Mouse (Mus musculus): ENCODE measurements at regions not wholly inside any gene's neighbourhood (a gene's known extent, or its start where the extent isn't known, plus 50 kb on each side); places are given as distances from the start of the nearest gene placed in this dataset.

DNA sequence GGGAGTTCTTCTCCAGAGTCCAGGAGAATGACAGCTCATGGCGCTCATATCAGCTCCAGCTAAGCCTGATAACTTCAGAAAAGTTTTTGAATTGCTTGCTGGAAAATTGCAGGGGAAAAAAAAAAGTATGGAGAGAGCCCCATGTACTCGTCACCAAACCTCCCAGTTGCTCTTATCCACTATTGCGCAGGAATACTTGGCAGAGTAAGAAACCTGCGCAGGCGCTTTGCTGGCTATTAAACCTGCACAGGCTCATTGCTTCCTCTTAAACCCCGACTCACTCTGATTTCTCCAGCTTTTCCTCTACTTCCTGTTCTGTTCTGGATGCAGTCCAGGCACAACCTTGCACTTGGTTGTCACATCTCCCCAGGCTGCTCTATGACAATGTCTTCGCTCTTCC, 77.0 kb upstream of the Gm10234 start:
- Histone ChIP-seq H3K4me3 (ENCODE audit: control insufficient read depth, low read depth, low read length) (no peak overlapping the region), H3K27me3 (ENCODE audit: control insufficient read depth, insufficient read depth, low read length) (no peaks in the 10 kb centered on the region), H3K36me3 (ENCODE audit: control insufficient read depth, insufficient read depth, low read length) (no peaks in the 10 kb centered on the region), H3K27ac (ENCODE audit: control insufficient read depth, insufficient read depth, low read depth, low read length) (no peak overlapping the region), H3K4me1 (ENCODE audit: control insufficient read depth, insufficient read depth, low read length) (no peaks in the 10 kb centered on the region)
- no peak for TF ChIP-seq CTCF (IDR thresholded peaks at IDR 0.05; ENCODE audit: control insufficient read depth, insufficient read depth, insufficient replicate concordance, low read depth, low read length)
- TF ChIP-seq POLR2A (IDR thresholded peaks at IDR 0.05; ENCODE audit: control insufficient read depth, low read depth, low read length) = no peak

DNA sequence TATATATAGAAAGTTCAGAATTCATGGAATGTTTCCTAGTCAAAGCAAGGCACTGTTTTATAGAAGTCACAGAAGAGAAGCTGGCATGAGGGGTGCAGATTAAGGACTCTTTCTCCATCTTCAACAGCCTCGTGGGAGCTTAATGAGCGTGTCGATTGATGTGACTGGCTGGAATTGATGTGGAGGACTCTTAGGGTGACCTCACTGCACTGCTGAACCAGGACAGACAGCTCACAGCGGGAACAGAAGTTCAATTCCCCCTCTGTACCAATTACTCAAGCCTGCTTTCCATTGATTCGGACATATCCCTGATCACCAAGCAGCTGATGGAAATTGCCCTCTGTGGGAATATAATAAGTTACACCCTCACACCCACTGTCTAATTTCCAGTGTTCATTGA, 65.6 kb upstream of the Gm10234 start:
- H3K36me3 ChIP-seq (ENCODE audit: control insufficient read depth, insufficient read depth, low read length) = no peaks in the 10 kb centered on the region
- H3K27me3 ChIP-seq (ENCODE audit: control insufficient read depth, insufficient read depth, low read length) = no peaks in the 10 kb centered on the region
- no peak for TF ChIP-seq POLR2A (IDR thresholded peaks at IDR 0.05; ENCODE audit: control insufficient read depth, low read depth, low read length)
- no peak for TF ChIP-seq CTCF (IDR thresholded peaks at IDR 0.05; ENCODE audit: control insufficient read depth, insufficient read depth, insufficient replicate concordance, low read depth, low read length)

DNA sequence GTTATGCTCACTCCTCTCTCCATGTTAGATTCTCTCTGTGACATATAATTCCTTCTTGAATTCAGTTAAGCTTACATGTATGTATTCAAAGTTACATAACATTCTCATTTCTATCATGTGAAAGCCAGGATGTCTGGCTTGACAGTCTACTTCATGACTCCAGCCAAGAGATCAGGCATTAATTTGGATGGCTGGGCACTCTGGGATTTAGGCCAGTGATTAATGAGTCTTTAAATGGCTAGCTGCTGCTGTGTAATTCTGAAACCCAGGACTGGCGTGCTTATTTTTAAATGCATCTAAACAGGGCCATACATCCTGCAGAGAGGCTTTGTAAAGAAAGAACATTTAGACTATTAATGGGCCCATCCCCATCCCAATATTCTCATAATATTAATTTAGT, 60.9 kb upstream of the Gm10234 start:
- no peak overlapping the region for H3K27ac ChIP-seq (ENCODE audit: control insufficient read depth, insufficient read depth, low read depth, low read length)
- no peaks in the 10 kb centered on the region for H3K27me3 ChIP-seq (ENCODE audit: control insufficient read depth, insufficient read depth, low read length)
- TF ChIP-seq CTCF (IDR thresholded peaks at IDR 0.05; ENCODE audit: control insufficient read depth, insufficient read depth, insufficient replicate concordance, low read depth, low read length) (no peak), POLR2A (IDR thresholded peaks at IDR 0.05; ENCODE audit: control insufficient read depth, low read depth, low read length) (no peak)

More for the DNA sequence above, 65.6 kb upstream of the Gm10234 start:
- no peak overlapping the region for H3K27ac ChIP-seq (ENCODE audit: control insufficient read depth, insufficient read depth, low read depth, low read length)
- no peak overlapping the region for H3K4me3 ChIP-seq (ENCODE audit: control insufficient read depth, low read depth, low read length)
- H3K4me1 ChIP-seq (ENCODE audit: control insufficient read depth, insufficient read depth, low read length) = no peaks in the 10 kb centered on the region

DNA sequence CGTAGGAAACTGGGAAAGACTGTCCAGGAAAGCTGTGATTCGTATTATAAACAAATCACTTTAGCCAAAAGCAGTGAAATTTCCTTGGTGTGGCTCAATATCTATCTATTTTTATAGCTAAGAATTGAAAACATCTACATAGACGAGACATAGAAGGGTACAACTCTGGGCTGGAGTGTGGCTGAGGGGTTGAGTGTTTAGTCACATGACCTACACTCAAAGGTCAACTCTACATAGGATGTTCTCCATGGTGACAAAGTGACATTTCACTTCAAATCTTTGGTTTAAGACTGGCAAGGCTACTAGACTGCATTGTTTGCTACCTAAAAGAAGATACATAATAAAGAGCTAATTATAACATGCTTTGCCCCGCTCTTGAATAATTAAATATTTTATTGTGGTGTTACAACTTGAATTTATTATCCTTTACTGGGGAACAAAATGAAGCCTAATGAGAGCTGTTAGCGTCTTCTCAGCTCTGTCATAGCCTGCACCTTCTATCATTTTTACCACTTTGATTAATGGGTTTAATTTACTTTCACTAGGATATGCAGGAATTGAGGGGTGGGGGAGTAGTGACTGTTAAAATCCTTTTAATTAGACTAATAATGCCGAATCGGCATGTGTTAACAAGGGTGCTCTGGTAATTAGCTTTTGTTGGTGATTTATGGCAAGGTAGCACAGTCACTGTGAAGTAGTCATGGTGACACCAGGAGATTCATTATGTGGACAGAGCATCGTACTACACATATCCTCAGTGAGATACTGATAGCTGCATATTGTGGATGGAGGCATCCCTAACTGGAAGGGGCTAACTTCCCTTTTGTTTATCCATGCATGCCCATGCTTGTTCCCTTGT, 57.7 kb upstream of the Gm10234 start:
- H3K27me3 ChIP-seq (ENCODE audit: control insufficient read depth, insufficient read depth, low read length) = no peaks in the 10 kb centered on the region
- TF ChIP-seq CTCF (IDR thresholded peaks at IDR 0.05; ENCODE audit: control insufficient read depth, insufficient read depth, insufficient replicate concordance, low read depth, low read length) = no peak
- TF ChIP-seq POLR2A (IDR thresholded peaks at IDR 0.05; ENCODE audit: control insufficient read depth, low read depth, low read length) = no peak
- H3K27ac ChIP-seq (ENCODE audit: control insufficient read depth, insufficient read depth, low read depth, low read length) = no peak overlapping the region
- H3K4me3 ChIP-seq (ENCODE audit: control insufficient read depth, low read depth, low read length) = no peak overlapping the region
- no peaks in the 10 kb centered on the region for H3K4me1 ChIP-seq (ENCODE audit: control insufficient read depth, insufficient read depth, low read length)
- no peaks in the 10 kb centered on the region for H3K36me3 ChIP-seq (ENCODE audit: control insufficient read depth, insufficient read depth, low read length)

More for the DNA sequence above, 60.9 kb upstream of the Gm10234 start:
- H3K4me1 ChIP-seq (ENCODE audit: control insufficient read depth, insufficient read depth, low read length) = no peaks in the 10 kb centered on the region
- H3K4me3 ChIP-seq (ENCODE audit: control insufficient read depth, low read depth, low read length) = no peak overlapping the region
- H3K36me3 ChIP-seq (ENCODE audit: control insufficient read depth, insufficient read depth, low read length) = no peaks in the 10 kb centered on the region

GRCm38 (mm10) chr6:95269524-95269923, 52.4 kb upstream of the Gm10234 start:
- H3K27me3 ChIP-seq (ENCODE audit: control insufficient read depth, insufficient read depth, low read length) = no peaks in the 10 kb centered on the region
- H3K4me1 ChIP-seq (ENCODE audit: control insufficient read depth, insufficient read depth, low read length) = no peaks in the 10 kb centered on the region
- H3K36me3 ChIP-seq (ENCODE audit: control insufficient read depth, insufficient read depth, low read length) = no peaks in the 10 kb centered on the region
- no peak overlapping the region for H3K4me3 ChIP-seq (ENCODE audit: control insufficient read depth, low read depth, low read length)
- no peak for TF ChIP-seq POLR2A (IDR thresholded peaks at IDR 0.05; ENCODE audit: control insufficient read depth, low read depth, low read length)
- TF ChIP-seq CTCF (IDR thresholded peaks at IDR 0.05; ENCODE audit: control insufficient read depth, insufficient read depth, insufficient replicate concordance, low read depth, low read length) = no peak
- no peak overlapping the region for H3K27ac ChIP-seq (ENCODE audit: control insufficient read depth, insufficient read depth, low read depth, low read length)
